Mouse (Mus musculus): ENCODE results near the gene Agbl4. TPM values are rescaled to one million over a fixed set of nuclear protein-coding genes. Genes with fewer than 3 reads are reported as not detected.

Gene Agbl4
- polyA plus RNA-seq, 1 experiment from 2014 or later: 0.38 TPM

GRCm38 (mm10) chr4:111670566-111671421 is 1273.3 kb downstream of the Agbl4 start:
- peak overlapping the region; percentile 13; the same call in 1 of the 2 replicates for H3K27ac ChIP-seq
- H3K27me3 ChIP-seq: no peaks in the 10 kb centered on the region
- H3K4me1 ChIP-seq (replicated peaks): peaks cover 9% of the 10 kb centered on the region; the same call in 1 of the 2 replicates
- 19% methylated on average over 12 of the region's 12 CpGs for WGBS
- no peak overlapping the region; the same call in 1 of the 2 replicates for H3K4me2 ChIP-seq
- peak; percentile 45; the same call in 1 of the 2 replicates for ATAC-seq (ENCODE audit: insufficient number of reproducible peaks, insufficient read depth, low FRiP score, low TSS enrichment, low read depth)
- H3K4me3 ChIP-seq (replicated peaks): no peak overlapping the region
- no peaks in the 10 kb centered on the region for H3K36me3 ChIP-seq
- H3K9me3 ChIP-seq: no peaks in the 10 kb centered on the region
- H3K9ac ChIP-seq (replicated peaks): no peak overlapping the region

- H3K27me3 ChIP-seq: no peaks in the 10 kb centered on the region
- peaks cover 9% of the 10 kb centered on the region; the same call in 1 of the 2 replicates for H3K4me1 ChIP-seq (replicated peaks)
- H3K9ac ChIP-seq (replicated peaks): no peak overlapping the region
- H3K36me3 ChIP-seq: no peaks in the 10 kb centered on the region
- no peak overlapping the region for H3K4me3 ChIP-seq (replicated peaks)
- H3K27ac ChIP-seq: peak overlapping the region; percentile 13; the same call in 1 of the 2 replicates
- ATAC-seq (ENCODE audit: insufficient number of reproducible peaks, insufficient read depth, low FRiP score, low TSS enrichment, low read depth): no peak
- WGBS: 55% methylated on average over 4 of the region's 4 CpGs
- H3K4me2 ChIP-seq: no peak overlapping the region; the same call in 1 of the 2 replicates
- H3K9me3 ChIP-seq: no peaks in the 10 kb centered on the region
Observed at GRCm38 (mm10) chr4:111671440-111671839, 1274.0 kb downstream of the Agbl4 start.

GRCm38 (mm10) chr4:111673904-111674303 is 1276.4 kb downstream of the Agbl4 start:
- Histone ChIP-seq H3K4me3 (replicated peaks) (no peak overlapping the region), H3K36me3 (no peaks in the 10 kb centered on the region), H3K9me3 (no peaks in the 10 kb centered on the region), H3K27me3 (no peaks in the 10 kb centered on the region), H3K27ac (no peak overlapping the region), H3K4me2 (no peak overlapping the region), H3K9ac (replicated peaks) (no peak overlapping the region), H3K4me1 (replicated peaks) (peaks cover 9% of the 10 kb centered on the region; the same call in 1 of the 2 replicates)
- no peak for ATAC-seq (ENCODE audit: insufficient number of reproducible peaks, insufficient read depth, low FRiP score, low TSS enrichment, low read depth)

GRCm38 (mm10) chr4:111681926-111682325 is 1284.5 kb downstream of the Agbl4 start:
- H3K27me3 ChIP-seq: no peaks in the 10 kb centered on the region
- no peak overlapping the region for H3K27ac ChIP-seq
- no peak overlapping the region for H3K4me2 ChIP-seq
- H3K4me3 ChIP-seq (replicated peaks): no peak overlapping the region
- WGBS: 88% methylated on average over 5 of the region's 5 CpGs
- H3K9ac ChIP-seq (replicated peaks): no peak overlapping the region
- no peak for ATAC-seq (ENCODE audit: insufficient number of reproducible peaks, insufficient read depth, low FRiP score, low TSS enrichment, low read depth)
- H3K9me3 ChIP-seq: no peaks in the 10 kb centered on the region
- H3K4me1 ChIP-seq (replicated peaks): 0 out of 2 replicates have a peak, but pooled peaks cover 4% of the 10 kb centered on the region
- no peaks in the 10 kb centered on the region for H3K36me3 ChIP-seq

- no peak overlapping the region for H3K27ac ChIP-seq
- H3K4me2 ChIP-seq: no peak overlapping the region
- H3K27me3 ChIP-seq: no peaks in the 10 kb centered on the region
- no peak overlapping the region for H3K4me3 ChIP-seq (replicated peaks)
- H3K9ac ChIP-seq (replicated peaks): no peak overlapping the region
- H3K4me1 ChIP-seq (replicated peaks): 0 out of 2 replicates have a peak, but pooled peaks cover 5% of the 10 kb centered on the region
- no peaks in the 10 kb centered on the region for H3K36me3 ChIP-seq
- no peak for ATAC-seq (ENCODE audit: insufficient number of reproducible peaks, insufficient read depth, low FRiP score, low TSS enrichment, low read depth)
- WGBS: 76% methylated on average over 3 of the region's 3 CpGs
- H3K9me3 ChIP-seq: no peaks in the 10 kb centered on the region
Observed at GRCm38 (mm10) chr4:111682793-111683192, 1285.3 kb downstream of the Agbl4 start.

DNA sequence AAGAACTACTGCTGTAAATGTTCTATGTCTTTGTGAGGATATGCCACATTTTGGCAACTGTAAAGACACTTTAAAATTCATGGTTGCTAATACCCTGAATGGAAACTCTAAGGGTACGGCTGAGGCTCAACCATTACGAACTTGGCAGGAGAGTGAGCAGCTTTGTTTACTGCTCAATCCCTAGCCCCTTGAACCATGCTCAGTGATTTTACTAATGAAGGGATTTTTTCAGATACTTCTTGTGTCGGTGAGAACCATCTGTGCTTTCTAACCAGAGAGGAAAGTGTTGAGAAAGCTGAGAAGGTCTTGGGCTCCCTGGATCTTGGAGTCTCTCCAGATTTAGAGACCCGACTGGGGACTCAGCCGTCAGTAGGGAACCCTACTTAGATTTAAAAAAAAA is 1286.4 kb downstream of the Agbl4 start:
- Histone ChIP-seq H3K9ac (replicated peaks) (no peak overlapping the region), H3K4me1 (replicated peaks) (0 out of 2 replicates have a peak, but pooled peaks cover 5% of the 10 kb centered on the region), H3K4me3 (replicated peaks) (no peak overlapping the region), H3K4me2 (no peak overlapping the region), H3K27ac (no peak overlapping the region), H3K27me3 (no peaks in the 10 kb centered on the region), H3K9me3 (no peaks in the 10 kb centered on the region), H3K36me3 (no peaks in the 10 kb centered on the region)
- 80% methylated on average over 5 of the region's 5 CpGs for WGBS
- ATAC-seq (ENCODE audit: insufficient number of reproducible peaks, insufficient read depth, low FRiP score, low TSS enrichment, low read depth): no peak

GRCm38 (mm10) chr4:111685951-111686350 is 1288.5 kb downstream of the Agbl4 start:
- Histone ChIP-seq H3K4me2 (no peak overlapping the region), H3K9me3 (no peaks in the 10 kb centered on the region), H3K27ac (no peak overlapping the region), H3K36me3 (no peaks in the 10 kb centered on the region), H3K4me1 (replicated peaks) (peaks cover 18% of the 10 kb centered on the region), H3K4me3 (replicated peaks) (no peak overlapping the region), H3K27me3 (no peaks in the 10 kb centered on the region), H3K9ac (replicated peaks) (no peak overlapping the region)
- no peak for ATAC-seq (ENCODE audit: insufficient number of reproducible peaks, insufficient read depth, low FRiP score, low TSS enrichment, low read depth)
- WGBS: 70% methylated on average over 2 of the region's 2 CpGs

GRCm38 (mm10) chr4:111686951-111687350 is 1289.5 kb downstream of the Agbl4 start:
- Histone ChIP-seq H3K36me3 (no peaks in the 10 kb centered on the region), H3K4me3 (replicated peaks) (no peak overlapping the region), H3K9ac (replicated peaks) (no peak overlapping the region), H3K4me2 (peak overlapping the region; percentile 42), H3K27me3 (no peaks in the 10 kb centered on the region), H3K27ac (no peak overlapping the region), H3K4me1 (replicated peaks) (peaks cover 28% of the 10 kb centered on the region), H3K9me3 (no peaks in the 10 kb centered on the region)
- ATAC-seq (ENCODE audit: insufficient number of reproducible peaks, insufficient read depth, low FRiP score, low TSS enrichment, low read depth): no peak
- WGBS: 7% methylated on average over 9 of the region's 9 CpGs

GRCm38 (mm10) chr4:111687613-111688012 is 1290.2 kb downstream of the Agbl4 start:
- H3K36me3 ChIP-seq: no peaks in the 10 kb centered on the region
- no peak overlapping the region for H3K27ac ChIP-seq
- ATAC-seq (ENCODE audit: insufficient number of reproducible peaks, insufficient read depth, low FRiP score, low TSS enrichment, low read depth): no peak

GRCm38 (mm10) chr4:111691057-111691543 is 1293.6 kb downstream of the Agbl4 start:
- H3K4me3 ChIP-seq (replicated peaks): no peak overlapping the region
- peaks cover 29% of the 10 kb centered on the region for H3K4me1 ChIP-seq (replicated peaks)
- no peaks in the 10 kb centered on the region for H3K27me3 ChIP-seq
- H3K4me2 ChIP-seq: no peak overlapping the region
- peak overlapping the region; percentile 76 for H3K27ac ChIP-seq
- 32% methylated on average over 5 of the region's 5 CpGs for WGBS
- no peak overlapping the region for H3K9ac ChIP-seq (replicated peaks)
- H3K9me3 ChIP-seq: no peaks in the 10 kb centered on the region
- H3K36me3 ChIP-seq: no peaks in the 10 kb centered on the region
- peak; percentile 88 for ATAC-seq (ENCODE audit: insufficient number of reproducible peaks, insufficient read depth, low FRiP score, low TSS enrichment, low read depth)

More at GRCm38 (mm10) chr4:111687613-111688012, 1290.2 kb downstream of the Agbl4 start:
- H3K4me1 ChIP-seq (replicated peaks): peaks cover 29% of the 10 kb centered on the region
- H3K27me3 ChIP-seq: no peaks in the 10 kb centered on the region
- WGBS: 13% methylated on average over 6 of the region's 6 CpGs
- H3K4me3 ChIP-seq (replicated peaks): no peak overlapping the region
- peak overlapping the region; percentile 30; the same call in 1 of the 2 replicates for H3K4me2 ChIP-seq
- no peaks in the 10 kb centered on the region for H3K9me3 ChIP-seq
- no peak overlapping the region for H3K9ac ChIP-seq (replicated peaks)

- WGBS: 62% methylated on average over 1 of the region's 1 CpGs
- H3K36me3 ChIP-seq: no peaks in the 10 kb centered on the region
- no peak overlapping the region for H3K4me2 ChIP-seq
- peaks cover 10% of the 10 kb centered on the region for H3K4me1 ChIP-seq (replicated peaks)
- no peak overlapping the region for H3K9ac ChIP-seq (replicated peaks)
- no peaks in the 10 kb centered on the region for H3K27me3 ChIP-seq
- no peaks in the 10 kb centered on the region for H3K9me3 ChIP-seq
- H3K4me3 ChIP-seq (replicated peaks): no peak overlapping the region
- H3K27ac ChIP-seq: no peak overlapping the region
- ATAC-seq (ENCODE audit: insufficient number of reproducible peaks, insufficient read depth, low FRiP score, low TSS enrichment, low read depth): no peak
Observed at GRCm38 (mm10) chr4:111701381-111701780, 1303.9 kb downstream of the Agbl4 start.
